Comparison of ENCODE assay signal across 7 mouse cellular contexts in genomic region chr8:108885450-108885849, GRCm38 (mm10).
DNase-seq lines count a peak whose midpoint lies in the region; ATAC-seq and TF ChIP-seq lines count a peak whose summit lies in the region.

No protein-coding gene starts in this region.

- H3K27ac ChIP-seq in hindbrain, postnatal 0 days: peak overlapping the region; percentile 65
- no peak overlapping the region for H3K27ac ChIP-seq in liver, embryonic 12.5 days

- ATAC-seq in hindbrain, postnatal 0 days: peak; percentile 60; the same call in 1 of the 2 replicates
- ATAC-seq in liver, embryonic 12.5 days: no peak

- peaks cover 15% of the 10 kb centered on the region for H3K4me1 ChIP-seq in hindbrain, postnatal 0 days (ENCODE audit: insufficient read depth, low read length)
- peaks cover 12% of the 10 kb centered on the region for H3K4me1 ChIP-seq in liver, embryonic 12.5 days

- H3K4me3 ChIP-seq in hindbrain, postnatal 0 days (ENCODE audit: low read length): no peak overlapping the region
- H3K4me3 ChIP-seq in liver, embryonic 12.5 days: no peak overlapping the region

- no peaks in the 10 kb centered on the region for H3K9me3 ChIP-seq in hindbrain, postnatal 0 days (ENCODE audit: low read length)
- H3K9me3 ChIP-seq in liver, embryonic 12.5 days (replicated peaks): no peaks in the 10 kb centered on the region

- no peaks in the 10 kb centered on the region for H3K36me3 ChIP-seq in hindbrain, postnatal 0 days (ENCODE audit: insufficient read depth, low read length)
- no peaks in the 10 kb centered on the region for H3K36me3 ChIP-seq in liver, embryonic 12.5 days

- 0 out of 2 replicates have a peak overlapping the region, but pooled peaks have one; percentile 7 for H3K4me2 ChIP-seq in hindbrain, postnatal 0 days (ENCODE audit: low read depth, low read length)
- no peak overlapping the region for H3K4me2 ChIP-seq in liver, embryonic 12.5 days

- no peaks in the 10 kb centered on the region for H3K27me3 ChIP-seq in hindbrain, postnatal 0 days (ENCODE audit: insufficient read depth, low read length)
- no peaks in the 10 kb centered on the region for H3K27me3 ChIP-seq in liver, embryonic 12.5 days (replicated peaks)

- 26% methylated on average over 14 of the region's 14 CpGs for WGBS in hindbrain, postnatal 0 days
- WGBS in liver, embryonic 12.5 days (ENCODE audit: insufficient replicate concordance): 82% methylated on average over 14 of the region's 14 CpGs

- DNase-seq in cerebellum, adult 11-12 months: peak; percentile 86
- peak; percentile 75 to 78 for DNase-seq in cerebellum, postnatal 36 days
- DNase-seq in hindbrain, postnatal 0 days (ENCODE audit: low spot score): peak; percentile 78
- peak; percentile 31 to 62 for DNase-seq in lung, postnatal 4 days
- no peak for DNase-seq in right cerebral cortex, postnatal 36 days (ENCODE audit: low spot score in 2 of 2)
- no peak for DNase-seq in adrenal gland, adult 18-20 months (ENCODE audit: low spot score in 2 of 2)

- H3K9ac ChIP-seq in hindbrain, postnatal 0 days (replicated peaks; ENCODE audit: low read length): no peak overlapping the region
- no peak overlapping the region for H3K9ac ChIP-seq in liver, embryonic 12.5 days

- TF ChIP-seq CTCF in hindbrain, postnatal 0 days (IDR thresholded peaks at IDR 0.05; ENCODE audit: low read depth): no peak

Comparison
In these comparisons a context has a peak if more than half of its experiments do, and no peak if none do; other contexts are left out.
1. DNase-seq: peak in cerebellum, adult 11-12 months (single experiment), cerebellum, postnatal 36 days (2 of 2), hindbrain, postnatal 0 days (single experiment) and lung, postnatal 4 days (2 of 2); none in right cerebral cortex, postnatal 36 days (0 of 2) and adrenal gland, adult 18-20 months (0 of 2).